Mouse (Mus musculus) embryo, embryonic 11 days (tissue): ENCODE results near the gene Map1b.

Experiments
- DNase-seq: peaks from one replicate; pipeline ENCODE4 v3.0.0-alpha.2; 2015

Gene Map1b

DNA sequence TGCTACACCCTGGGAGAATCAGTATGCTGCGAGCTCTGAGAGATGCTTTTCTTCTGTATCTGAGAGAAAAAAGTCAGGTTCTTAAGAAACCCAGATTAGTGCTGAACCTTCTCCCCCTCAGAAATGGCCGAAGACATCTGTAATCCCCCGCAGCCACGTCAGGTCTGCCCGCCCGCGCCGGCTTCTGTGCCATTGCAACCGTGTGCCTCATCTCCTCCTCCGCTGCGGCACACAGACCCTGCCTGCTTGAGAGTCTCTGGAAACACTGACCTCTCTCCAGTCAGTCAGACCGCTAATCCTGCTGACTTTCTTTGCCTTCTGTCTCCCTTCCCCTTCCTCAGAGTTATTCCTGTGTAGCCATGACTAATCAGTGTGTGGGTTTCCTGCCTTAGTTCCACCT, 120.8 kb downstream of the Map1b start:
- DNase-seq: peak; percentile 49

DNA sequence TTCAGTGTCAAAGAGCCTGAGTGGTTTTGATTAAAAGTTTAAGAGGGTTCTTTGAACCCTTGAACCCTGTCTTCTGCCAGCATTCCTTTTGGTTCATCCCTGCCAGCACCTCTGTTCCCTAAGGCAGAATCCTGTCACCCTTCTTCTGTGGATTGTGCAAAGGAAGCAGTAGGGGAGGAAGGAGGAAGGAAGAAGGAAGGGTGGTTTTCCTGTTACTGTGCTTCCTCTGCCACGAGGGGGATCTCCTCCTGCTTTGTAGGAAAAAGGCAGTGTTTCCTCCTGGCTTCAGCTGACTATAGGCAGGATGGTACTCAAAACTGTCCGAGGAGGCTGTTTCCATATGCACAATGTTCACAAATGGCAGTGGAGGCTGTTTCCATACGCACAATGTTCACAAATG, 121.6 kb downstream of the Map1b start:
- DNase-seq: peak; percentile 10

DNA sequence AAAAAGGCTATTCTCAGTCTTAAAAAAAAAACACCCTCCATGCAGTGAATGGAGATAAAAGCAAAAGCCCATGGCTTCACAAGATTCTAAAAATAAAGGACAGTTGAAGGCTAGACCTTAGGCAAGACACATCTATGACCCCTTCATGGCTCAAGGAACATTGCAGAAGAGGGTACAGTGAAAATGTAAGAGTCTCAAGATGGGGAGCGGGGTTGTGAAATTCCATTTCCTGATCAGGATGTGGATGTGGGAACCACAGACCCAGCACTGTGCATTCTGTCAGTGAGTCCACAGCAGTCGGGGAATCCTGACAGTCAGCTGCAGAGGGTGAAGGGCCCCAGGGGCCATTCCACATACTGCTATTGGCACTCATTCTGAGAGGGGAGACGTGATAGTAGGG, 123.2 kb downstream of the Map1b start:
- no peak for DNase-seq

DNA sequence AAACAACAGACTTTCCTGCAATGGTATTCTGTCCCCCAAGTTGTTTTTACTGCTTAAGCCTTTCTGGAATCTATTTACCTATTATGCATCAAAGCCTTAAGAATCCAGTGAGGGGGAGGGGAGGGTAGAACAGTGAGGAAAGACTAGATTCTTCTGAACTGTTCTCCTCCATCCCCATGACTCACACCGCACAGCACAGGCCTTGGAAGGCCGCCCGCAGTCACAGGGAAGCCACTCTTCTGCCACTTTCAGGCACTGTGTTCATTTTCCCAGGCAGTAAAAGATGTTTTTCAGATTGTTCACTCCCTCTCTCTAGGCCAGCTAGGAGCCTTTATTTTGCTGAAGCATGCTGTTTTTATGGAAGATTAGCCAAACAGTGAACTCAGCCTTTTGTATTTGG, 124.9 kb downstream of the Map1b start:
- DNase-seq: no peak

DNA sequence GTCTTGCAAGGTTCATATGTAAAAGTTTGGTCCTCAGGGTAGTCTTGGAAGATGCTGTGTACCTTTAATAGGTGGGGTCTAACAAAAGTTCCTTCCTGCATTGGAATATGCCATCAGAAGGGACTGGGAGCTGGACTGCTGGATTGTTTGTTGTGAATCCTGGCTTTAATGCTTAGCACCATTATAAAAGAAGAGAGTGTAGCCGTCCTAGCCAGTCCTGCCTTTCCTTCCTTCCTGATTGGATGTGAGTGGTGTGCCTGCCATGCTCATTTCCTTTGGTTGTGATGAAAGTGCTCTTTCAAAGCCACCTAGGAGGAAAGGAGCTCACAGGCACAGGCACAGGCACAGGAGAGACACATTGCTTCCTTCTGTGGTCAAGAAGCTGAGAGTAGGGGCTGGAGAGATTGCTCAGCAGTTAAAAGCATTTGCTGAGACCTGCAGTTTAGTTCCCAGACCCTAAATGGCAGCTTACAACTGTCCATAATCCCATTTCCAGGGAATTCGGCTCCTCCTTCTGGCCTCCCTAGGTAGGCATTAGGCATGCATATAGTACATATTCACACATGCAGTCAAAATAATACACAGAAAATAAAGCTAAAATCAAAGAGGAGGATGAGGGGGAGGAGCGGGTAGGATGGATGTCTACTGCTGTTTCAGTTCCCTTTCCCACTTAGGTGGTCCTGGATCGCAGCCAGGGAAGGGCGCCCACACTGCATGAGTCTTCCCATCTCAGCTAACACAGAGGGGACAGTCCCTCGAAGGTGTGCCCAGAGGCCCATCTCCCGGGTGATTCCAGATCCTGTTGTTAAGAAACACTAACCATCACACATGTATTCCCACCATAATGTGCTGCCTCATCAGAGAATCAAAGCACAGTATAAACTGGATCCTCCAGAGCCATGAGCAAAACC, 128.2 kb downstream of the Map1b start:
- no peak for DNase-seq

DNA sequence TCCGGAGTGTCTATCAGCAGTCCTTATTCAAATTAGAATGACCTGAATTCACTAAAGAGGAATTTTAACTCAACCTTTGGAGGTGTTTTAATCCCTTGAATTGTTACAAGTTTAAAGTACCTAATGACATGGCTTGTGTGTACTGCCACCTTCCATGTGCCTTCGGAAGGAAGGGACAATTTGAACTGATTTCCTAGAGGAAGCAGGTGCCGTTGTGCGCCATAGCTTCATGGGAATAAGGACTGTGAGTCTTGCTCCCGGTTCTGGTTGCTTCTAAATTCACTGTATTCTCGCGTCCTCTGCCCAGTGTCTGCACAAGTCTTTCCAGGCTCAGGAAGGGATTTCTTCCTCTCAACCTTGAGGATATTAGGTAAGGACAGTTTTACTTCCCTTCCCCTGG, 130.0 kb downstream of the Map1b start:
- DNase-seq: no peak

DNA sequence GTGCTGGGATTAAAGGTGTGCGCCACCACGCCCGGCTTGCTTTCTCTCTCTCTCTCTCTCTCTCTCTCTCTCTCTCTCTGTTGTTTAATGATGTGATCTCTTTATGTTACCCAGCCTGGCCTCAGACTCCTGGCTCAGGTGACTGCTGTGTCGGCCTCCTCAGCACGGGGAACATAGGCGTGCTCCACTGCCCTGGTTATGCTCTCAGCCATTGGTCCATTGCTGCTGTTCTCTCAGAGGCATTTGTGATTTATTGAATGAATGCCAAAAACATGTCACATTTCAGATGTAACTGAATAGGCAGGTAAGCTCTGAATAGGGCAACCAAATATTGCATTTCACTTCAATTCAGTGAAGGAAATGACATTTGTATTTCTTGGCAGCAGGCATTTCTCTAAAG, 130.4 kb downstream of the Map1b start:
- DNase-seq: no peak

DNA sequence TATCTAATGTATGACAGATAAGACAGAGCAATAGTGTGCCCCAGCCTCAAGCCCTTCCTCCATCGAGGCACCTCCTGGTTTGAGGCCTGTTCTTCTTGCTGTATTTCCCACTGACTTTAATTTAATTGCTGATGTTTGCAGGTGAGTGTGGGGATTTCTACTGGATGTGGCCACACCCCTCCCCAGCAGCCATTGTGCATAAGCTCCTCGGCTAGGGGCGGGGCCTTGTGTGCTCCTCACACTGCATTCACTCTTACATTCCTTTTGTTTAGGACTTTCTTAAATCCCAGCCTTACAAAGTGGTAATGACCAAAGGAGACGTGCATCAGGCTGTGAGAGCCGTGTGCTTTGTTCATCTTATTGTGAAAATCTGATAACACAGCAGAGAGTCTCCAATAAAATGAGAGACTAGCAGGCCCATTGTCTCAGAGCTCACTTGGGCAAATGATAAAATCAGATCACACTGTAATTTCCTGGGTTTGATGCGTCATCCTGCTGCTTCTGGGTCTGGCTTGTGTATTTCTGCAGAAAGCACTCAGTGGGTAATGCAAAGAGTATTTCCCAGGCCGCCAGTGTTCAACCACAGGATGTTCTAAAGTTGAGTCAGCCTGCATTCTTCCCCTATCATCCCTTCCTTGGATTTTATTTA, 131.7 kb downstream of the Map1b start:
- DNase-seq: no peak

DNA sequence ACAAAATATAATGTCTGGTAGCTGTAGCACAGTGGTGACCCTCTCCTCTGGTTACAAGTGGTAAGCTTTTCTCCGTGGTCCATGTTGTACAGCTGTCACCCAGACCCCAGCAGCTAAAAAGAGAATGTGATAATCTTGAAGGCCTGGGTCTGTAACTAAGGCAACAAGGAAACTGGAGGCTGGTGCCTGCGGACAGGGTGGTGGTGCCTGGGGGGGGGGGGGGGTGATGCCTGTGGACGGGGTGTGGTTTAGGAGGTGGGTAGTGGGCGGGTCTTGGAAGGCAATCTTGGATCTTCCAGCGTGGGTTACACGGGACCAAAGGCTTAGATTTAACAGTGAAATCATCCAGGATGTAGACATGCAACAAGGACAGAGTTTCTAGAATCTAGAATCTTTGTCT, 134.0 kb downstream of the Map1b start:
- no peak for DNase-seq

DNA sequence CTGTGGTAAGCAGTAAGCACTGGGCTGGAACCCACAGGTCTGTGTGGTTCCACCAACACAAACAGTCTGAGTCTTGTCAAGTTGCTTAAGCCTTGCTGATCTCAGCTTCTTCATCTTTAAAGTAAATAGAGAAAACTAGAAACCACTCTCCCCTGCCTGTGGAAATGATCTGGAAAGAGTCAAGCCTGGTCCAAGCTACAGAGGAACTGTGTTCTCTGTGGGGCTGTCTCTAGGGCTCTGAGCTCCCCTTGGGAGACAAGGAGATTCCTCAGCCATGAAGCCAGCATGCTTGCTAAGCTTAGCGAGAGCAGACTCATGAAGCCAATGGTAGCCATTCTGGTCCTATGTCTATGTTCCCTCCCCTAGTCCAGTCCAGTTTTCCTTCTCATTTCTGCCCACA, 138.1 kb downstream of the Map1b start:
- no peak for DNase-seq

DNA sequence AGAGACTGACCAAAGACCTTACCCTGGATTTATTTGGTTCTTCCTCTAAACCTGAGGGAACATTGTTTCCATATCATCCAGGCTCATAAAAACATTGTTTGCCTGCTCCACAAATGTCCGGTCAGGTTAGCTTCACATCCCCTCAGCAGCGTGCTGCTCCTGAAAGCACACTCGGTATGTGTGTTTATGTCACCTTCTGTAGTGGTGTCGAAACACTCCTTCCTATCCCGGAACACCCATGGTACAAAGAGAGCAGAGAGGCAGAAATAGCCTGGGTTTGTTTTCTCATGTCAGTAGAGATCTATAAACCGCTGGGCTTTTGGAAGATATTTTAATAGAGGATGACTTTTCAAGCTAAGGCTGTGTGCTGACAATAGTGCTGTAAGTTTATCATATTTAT, 139.3 kb downstream of the Map1b start:
- no peak for DNase-seq

DNA sequence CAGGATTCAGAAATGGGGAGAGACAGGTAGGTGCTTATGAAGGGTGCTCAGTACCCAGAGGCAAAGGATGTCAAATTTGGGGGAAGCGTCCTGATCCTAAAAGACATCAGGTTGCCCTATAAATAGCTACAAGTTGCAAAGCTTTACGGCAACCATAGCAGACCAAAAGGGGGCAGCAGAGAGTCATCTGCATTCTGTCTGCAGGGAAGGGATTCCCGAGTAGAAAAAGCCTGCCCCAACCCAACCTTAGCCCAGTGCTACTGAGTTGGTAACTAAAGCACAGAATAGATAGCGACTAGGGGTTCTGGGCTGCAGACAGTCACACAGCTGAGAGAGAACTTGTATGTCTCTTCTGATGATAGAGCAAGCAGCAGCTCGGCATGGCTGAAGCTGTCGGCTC, 140.8 kb downstream of the Map1b start:
- peak; percentile 89 for DNase-seq

DNA sequence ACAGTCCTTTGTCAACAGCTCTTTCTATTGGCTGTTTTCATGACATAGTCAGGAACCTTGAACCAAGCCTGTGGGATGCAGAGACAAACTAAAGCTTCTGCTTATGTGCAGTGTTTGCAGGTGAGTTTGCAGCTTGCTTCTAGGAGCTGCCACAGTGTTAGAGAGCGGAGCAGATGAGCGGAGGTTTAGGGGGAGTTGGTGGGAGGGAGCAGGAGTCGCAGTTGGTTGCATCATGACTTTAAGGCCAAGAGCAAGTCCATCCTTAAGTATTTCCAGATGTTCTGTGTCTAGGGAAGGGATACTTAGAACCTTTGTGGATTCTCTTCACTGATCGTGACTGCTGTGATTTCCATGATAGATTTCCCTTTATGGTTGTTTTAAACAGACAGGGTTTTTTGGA, 142.1 kb downstream of the Map1b start:
- peak; percentile 45 for DNase-seq

DNA sequence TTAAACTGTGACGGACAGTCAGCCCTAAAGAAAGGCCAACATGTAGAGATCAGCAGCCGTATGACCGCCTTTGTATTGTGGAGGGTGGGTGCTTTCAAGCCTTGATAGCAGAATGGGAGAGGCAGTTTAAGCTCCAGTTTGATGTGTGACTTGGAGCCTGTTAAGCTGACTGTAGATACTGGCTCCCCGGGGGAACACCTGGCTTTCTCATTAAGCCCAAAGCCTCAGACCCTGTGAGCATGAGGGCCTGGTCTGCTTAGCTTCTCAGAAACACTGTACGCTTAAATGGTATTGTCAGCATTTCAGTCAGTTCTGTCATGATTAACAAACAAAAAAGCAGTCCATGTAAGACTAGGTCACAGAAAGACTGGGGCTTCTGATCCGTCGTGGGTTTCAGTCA, 142.7 kb downstream of the Map1b start:
- DNase-seq: no peak
